Mouse (Mus musculus) small intestine, adult 2 months (tissue): ENCODE data around the gene Vldlr. TPM values are rescaled to one million over a fixed set of nuclear protein-coding genes. Genes with fewer than 3 reads are reported as not detected.

Experiments used
- H3K27ac ChIP-seq: fragments of 200-500 bp; 2 replicates; pipeline ENCODE4 v1.5.1; 2012; ENCODE audit warnings: low read depth, low read length, control low read depth, inconsistent platforms; ENCODE audit not compliant: insufficient read depth
- H3K27me3 ChIP-seq: fragments of 200-500 bp; 2 replicates; pipeline ENCODE4 v1.6.1; 2012; ENCODE audit warnings: mild to moderate bottlenecking, moderate library complexity, low read length, inconsistent platforms; ENCODE audit not compliant: control insufficient read depth, insufficient read depth
- H3K36me3 ChIP-seq: fragments of 200-500 bp; 2 replicates; pipeline ENCODE4 v1.6.1; 2012; ENCODE audit warnings: mild to moderate bottlenecking, low read length, control low read depth, inconsistent platforms; ENCODE audit not compliant: control insufficient read depth, insufficient read depth
- H3K4me1 ChIP-seq: fragments of 200-500 bp; 2 replicates; pipeline ENCODE4 v1.6.1; 2012; ENCODE audit warnings: low read length, inconsistent platforms, mixed read lengths; ENCODE audit not compliant: control insufficient read depth, insufficient read depth, insufficient read length
- H3K4me3 ChIP-seq: fragments of 200-500 bp; 2 replicates; pipeline ENCODE4 v1.5.1; 2012; ENCODE audit warnings: low read depth, mild to moderate bottlenecking, control low read depth, inconsistent platforms, low read length, moderate library complexity
- CTCF ChIP-seq: fragments of 200-500 bp; IDR thresholded peaks from 2 replicates; pipeline ENCODE4 v1.5.1; 2012; ENCODE audit warnings: low read depth, mild to moderate bottlenecking, control low read depth, inconsistent platforms, low read length, moderate library complexity, mixed read lengths; ENCODE audit not compliant: insufficient replicate concordance, insufficient read length; ENCODE audit errors: extremely low read depth
- POLR2A ChIP-seq: fragments of 200-500 bp; IDR thresholded peaks from 2 replicates; pipeline ENCODE4 v1.6.1; 2012; ENCODE audit warnings: low read depth, mild to moderate bottlenecking, control low read depth, inconsistent platforms, low read length, moderate library complexity
- WGBS: fragments of 180-500 bp; shearing (Covaris S2); methylation state at CpG from one replicate; pipeline ENCODE4 v1.1.7; 2018; 5-methylcytosine and 5-hydroxymethylcytosine counted together
- polyA plus RNA-seq: library from polyadenylated mRNA; depleted of rRNA; stranded (reverse); fragments of >200 nt; gene quantifications from 2 replicates; pipeline ENCODE4 v1.2.3, GENCODE M21; 2012; rRNA removed

Gene Vldlr
- polyA plus RNA-seq, 1 experiment = 3.9 TPM

DNA sequence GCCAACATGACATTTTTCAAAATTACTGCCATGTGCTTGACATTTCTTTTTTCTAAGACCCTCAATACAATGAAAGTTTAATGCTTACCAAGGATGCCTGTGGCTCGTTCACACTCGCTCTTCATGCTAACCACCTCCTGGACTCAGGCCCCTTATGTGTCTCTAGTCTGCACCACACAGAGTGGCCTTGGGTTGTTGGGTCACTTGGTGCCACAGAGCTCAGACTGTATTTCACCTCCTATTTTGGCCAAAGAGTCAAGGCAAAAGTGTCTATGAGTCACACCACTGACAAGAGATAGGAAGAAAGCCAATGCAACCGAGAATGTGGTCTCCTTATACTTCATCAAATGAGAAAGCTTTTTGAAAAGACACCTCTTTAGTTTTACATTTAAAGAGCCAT is 45.9 kb downstream of the Vldlr start:
- Histone ChIP-seq H3K4me1 (no peaks in the 10 kb centered on the region), H3K36me3 (no peaks in the 10 kb centered on the region), H3K27ac (no peak overlapping the region), H3K4me3 (no peak overlapping the region), H3K27me3 (no peaks in the 10 kb centered on the region)
- WGBS = 82% methylated on average over 3 of the region's 3 CpGs
- no peak for TF ChIP-seq POLR2A
- TF ChIP-seq CTCF = no peak

- no peaks in the 10 kb centered on the region for H3K27me3 ChIP-seq
- no peaks in the 10 kb centered on the region for H3K4me1 ChIP-seq
- no peak overlapping the region for H3K27ac ChIP-seq
- 76% methylated on average over 2 of the region's 2 CpGs for WGBS
- H3K4me3 ChIP-seq = no peak overlapping the region
- H3K36me3 ChIP-seq = no peaks in the 10 kb centered on the region
- no peak for TF ChIP-seq CTCF
- TF ChIP-seq POLR2A = no peak
Measured at GRCm38 (mm10) chr19:27273385-27273784, 57.1 kb downstream of the Vldlr start.

DNA sequence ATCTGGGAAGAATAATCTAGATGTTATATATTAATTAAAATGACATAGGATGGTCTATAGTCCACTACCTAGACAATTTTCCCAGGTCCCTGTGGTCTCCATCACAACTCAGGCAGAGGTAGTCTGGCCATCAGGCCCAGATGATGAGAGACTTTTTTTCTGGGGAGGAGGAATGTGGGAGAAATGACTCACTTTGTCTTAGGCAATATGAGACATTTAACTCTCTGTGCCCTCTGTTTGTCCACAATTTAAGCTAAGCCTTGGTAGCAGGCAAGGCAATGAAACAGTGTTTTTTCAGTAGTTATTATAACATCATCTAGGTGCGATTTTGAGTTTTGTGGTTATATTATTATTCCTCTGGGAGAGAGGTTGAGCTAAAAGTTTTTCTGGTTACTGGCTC is 58.1 kb downstream of the Vldlr start:
- Histone ChIP-seq H3K4me3 (no peak overlapping the region), H3K27me3 (no peaks in the 10 kb centered on the region), H3K4me1 (no peaks in the 10 kb centered on the region), H3K36me3 (no peaks in the 10 kb centered on the region), H3K27ac (no peak overlapping the region)
- TF ChIP-seq POLR2A (no peak), CTCF (no peak)
- WGBS = 86% methylated on average over 1 of the region's 1 CpGs

GRCm38 (mm10) chr19:27279174-27279573 is 62.9 kb downstream of the Vldlr start:
- Histone ChIP-seq H3K4me1 (no peaks in the 10 kb centered on the region), H3K36me3 (no peaks in the 10 kb centered on the region), H3K4me3 (no peak overlapping the region), H3K27me3 (no peaks in the 10 kb centered on the region), H3K27ac (no peak overlapping the region)
- 77% methylated on average over 2 of the region's 2 CpGs for WGBS
- no peak for TF ChIP-seq CTCF
- TF ChIP-seq POLR2A = no peak

Other genes with a start within 250 kb of the Vldlr start
- 0.01 and 0.03 TPM in 2 replicates for gene Kcnv2, start 106.1 kb downstream of the Vldlr start, polyA plus RNA-seq
- 2.9 and 8.0 TPM in 2 replicates for gene Pum3, start 213.3 kb downstream of the Vldlr start, polyA plus RNA-seq